Comparison of ENCODE assay signal across 7 mouse cellular contexts in the genomic region with DNA sequence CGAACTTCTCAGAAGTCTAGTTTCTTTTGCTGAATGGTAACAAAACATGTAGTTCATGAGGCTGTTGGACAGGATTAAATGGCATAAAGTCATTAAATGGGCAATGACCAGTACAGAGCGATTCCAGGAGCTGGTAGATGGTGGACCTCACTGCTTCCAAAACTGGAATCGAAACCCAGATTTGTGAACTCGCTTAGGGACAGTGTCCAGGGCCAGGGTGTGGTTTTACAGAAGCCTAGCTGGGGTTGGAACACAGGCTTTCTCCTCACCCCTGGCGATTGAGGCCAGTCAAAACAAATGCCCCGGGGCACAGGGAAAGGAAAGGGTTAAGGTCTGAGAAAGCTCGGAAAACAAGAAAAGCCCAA. TPM values are rescaled to one million over a fixed set of nuclear protein-coding genes. Genes with fewer than 3 reads are reported as not detected.
A peak's percentile ranks its signal among the peaks of the same experiment; 100 is the strongest.
DNase-seq lines count a peak whose midpoint lies in the region; ATAC-seq and TF ChIP-seq lines count a peak whose summit lies in the region.

No protein-coding gene starts in this region.

- 26% methylated on average over 7 of the region's 7 CpGs for WGBS in lung, embryonic 16.5 days
- 10% methylated on average over 7 of the region's 7 CpGs for WGBS in forebrain, postnatal 0 days
- 32% methylated on average over 7 of the region's 7 CpGs for WGBS in liver, embryonic 11.5 days
- WGBS in stomach, embryonic 15.5 days, result 28% methylated on average over 7 of the region's 7 CpGs

- H3K9me3 ChIP-seq in lung, embryonic 16.5 days (ENCODE audit: control insufficient read depth, low read length), result no peaks in the 10 kb centered on the region
- H3K9me3 ChIP-seq in forebrain, postnatal 0 days (ENCODE audit: low read length), result no peaks in the 10 kb centered on the region
- H3K9me3 ChIP-seq in liver, embryonic 11.5 days (ENCODE audit: control insufficient read depth, low read length), result no peaks in the 10 kb centered on the region
- H3K9me3 ChIP-seq in stomach, embryonic 15.5 days, result no peaks in the 10 kb centered on the region

- peak overlapping the region; percentile 69; the same call in 1 of the 2 replicates for H3K9ac ChIP-seq in lung, embryonic 16.5 days (ENCODE audit: low read length)
- peak overlapping the region; percentile 81; the same call in 1 of the 2 replicates for H3K9ac ChIP-seq in forebrain, postnatal 0 days
- no peak overlapping the region for H3K9ac ChIP-seq in liver, embryonic 11.5 days (ENCODE audit: low read depth, low read length)
- H3K9ac ChIP-seq in stomach, embryonic 15.5 days, result no peak overlapping the region

- DNase-seq in lung, adult 18-20 months, result no peak
- DNase-seq in forebrain, postnatal 0 days, result peak; percentile 26
- no peak for DNase-seq in liver, embryonic 11.5 days (ENCODE audit: low spot score)
- DNase-seq in frontal cortex, postnatal 14 days (ENCODE audit: low spot score in 2 of 2), result no peak
- DNase-seq in left cerebral cortex, adult 18-20 months (ENCODE audit: low spot score in 2 of 2), result no peak

- no peaks in the 10 kb centered on the region for H3K36me3 ChIP-seq in lung, embryonic 16.5 days (ENCODE audit: control insufficient read depth, insufficient read depth, low read length)
- no peaks in the 10 kb centered on the region for H3K36me3 ChIP-seq in forebrain, postnatal 0 days (ENCODE audit: insufficient read depth)
- no peaks in the 10 kb centered on the region for H3K36me3 ChIP-seq in liver, embryonic 11.5 days (ENCODE audit: control insufficient read depth, insufficient read depth, low read length)
- H3K36me3 ChIP-seq in stomach, embryonic 15.5 days, result no peaks in the 10 kb centered on the region

- peak overlapping the region; percentile 65 for H3K4me3 ChIP-seq in lung, embryonic 16.5 days (ENCODE audit: low read length)
- peak overlapping the region; percentile 78 for H3K4me3 ChIP-seq in forebrain, postnatal 0 days (ENCODE audit: low read depth, low read length)
- peak overlapping the region; percentile 54 for H3K4me3 ChIP-seq in liver, embryonic 11.5 days (ENCODE audit: low read depth, low read length)
- H3K4me3 ChIP-seq in stomach, embryonic 15.5 days (replicated peaks), result peak overlapping the region; percentile 63

- peaks cover 7% of the 10 kb centered on the region; the same call in 1 of the 2 replicates for H3K4me1 ChIP-seq in lung, embryonic 16.5 days (replicated peaks; ENCODE audit: control insufficient read depth, insufficient read depth, low read length)
- H3K4me1 ChIP-seq in forebrain, postnatal 0 days (ENCODE audit: insufficient read depth), result 0 out of 2 replicates have a peak, but pooled peaks cover 3% of the 10 kb centered on the region
- no peaks in the 10 kb centered on the region for H3K4me1 ChIP-seq in liver, embryonic 11.5 days (replicated peaks; ENCODE audit: control insufficient read depth, insufficient read depth, low read length)
- no peaks in the 10 kb centered on the region for H3K4me1 ChIP-seq in stomach, embryonic 15.5 days

- 0 out of 2 replicates have a peak, but pooled peaks have one; percentile 4 for ATAC-seq in lung, embryonic 16.5 days (ENCODE audit: low read depth)
- ATAC-seq in forebrain, postnatal 0 days, result no peak
- ATAC-seq in liver, embryonic 11.5 days (replicated peaks; ENCODE audit: low FRiP score), result peak; percentile 39; the same call in 1 of the 2 replicates
- peak; percentile 44 for ATAC-seq in stomach, embryonic 15.5 days (ENCODE audit: insufficient read depth, low FRiP score, low read depth)

- peak overlapping the region; percentile 87 for H3K4me2 ChIP-seq in lung, embryonic 16.5 days (ENCODE audit: low read depth, low read length)
- H3K4me2 ChIP-seq in forebrain, postnatal 0 days (ENCODE audit: low read depth), result peak overlapping the region; percentile 80
- peak overlapping the region; percentile 72 for H3K4me2 ChIP-seq in liver, embryonic 11.5 days
- peak overlapping the region; percentile 93 for H3K4me2 ChIP-seq in stomach, embryonic 15.5 days

- peaks cover 14% of the 10 kb centered on the region for H3K27me3 ChIP-seq in lung, embryonic 16.5 days (ENCODE audit: control insufficient read depth, insufficient read depth, low read depth, low read length)
- H3K27me3 ChIP-seq in forebrain, postnatal 0 days (ENCODE audit: insufficient read depth, low read length), result no peaks in the 10 kb centered on the region
- peaks cover 43% of the 10 kb centered on the region for H3K27me3 ChIP-seq in liver, embryonic 11.5 days (replicated peaks; ENCODE audit: control insufficient read depth, insufficient read depth, low read length)
- no peaks in the 10 kb centered on the region for H3K27me3 ChIP-seq in stomach, embryonic 15.5 days (replicated peaks)

- TF ChIP-seq CTCF in forebrain, postnatal 0 days (IDR thresholded peaks at IDR 0.05; ENCODE audit: low read depth), result no peak

- H3K27ac ChIP-seq in lung, embryonic 16.5 days (ENCODE audit: low read length), result no peak overlapping the region
- peak overlapping the region; percentile 81; the same call in 1 of the 2 replicates for H3K27ac ChIP-seq in forebrain, postnatal 0 days (ENCODE audit: low read depth, low read length)
- H3K27ac ChIP-seq in liver, embryonic 11.5 days (ENCODE audit: low read depth, low read length), result no peak overlapping the region
- H3K27ac ChIP-seq in stomach, embryonic 15.5 days, result no peak overlapping the region

RNA-seq across cellular contexts. Expression of a gene that starts 0.3 kb away (rescaled TPM):
- 6.4 and 6.8 TPM in 2 replicates for polyA plus RNA-seq in lung, embryonic 16.5 days (2015; fragmentation: Nextera tagmentation; extraction: Ambion mirVana)
- 40.0 and 42.6 TPM in 2 replicates for total RNA-seq in forebrain, postnatal 0 days (2014; rRNA removed)
- polyA plus RNA-seq in forebrain, postnatal 0 days (2015; fragmentation: Nextera tagmentation; extraction: Ambion mirVana), result 37.2 and 37.5 TPM in 2 replicates
- 2.1 and 2.5 TPM in 2 replicates for polyA plus RNA-seq in liver, embryonic 11.5 days (2014; fragmentation: Nextera tagmentation; extraction: Ambion mirVana)
- polyA plus RNA-seq in stomach, embryonic 15.5 days (2015; fragmentation: Nextera tagmentation; extraction: Ambion mirVana), result 5.9 and 6.1 TPM in 2 replicates
- 10 to 100 TPM; 24.7 to 26.0 TPM for total RNA-seq in left cerebral cortex, adult 18-20 months (2021)

Comparison
In these comparisons a context has a peak if more than half of its experiments do, and no peak if none do; other contexts are left out.
1. H3K9ac ChIP-seq: peak in lung, embryonic 16.5 days (single experiment) and forebrain, postnatal 0 days (single experiment); none in liver, embryonic 11.5 days (single experiment) and stomach, embryonic 15.5 days (single experiment).
2. Peak in every context shown above with its lines, with median percentiles within 50 percentile points of each other: H3K4me2 ChIP-seq and H3K4me3 ChIP-seq.